Mouse (Mus musculus): ENCODE results near the gene Crls1.

Gene Crls1

GRCm38 (mm10) chr2:132846407-132847358, at the start of gene Crls1:
TSS of gene Crls1 (plus strand) at chr2:132846666.
- DNase-seq: peak; percentile 98 to 100

- no peak for DNase-seq
Observed at GRCm38 (mm10) chr2:132802976-132803375, 43.5 kb upstream of the Crls1 start.

DNA sequence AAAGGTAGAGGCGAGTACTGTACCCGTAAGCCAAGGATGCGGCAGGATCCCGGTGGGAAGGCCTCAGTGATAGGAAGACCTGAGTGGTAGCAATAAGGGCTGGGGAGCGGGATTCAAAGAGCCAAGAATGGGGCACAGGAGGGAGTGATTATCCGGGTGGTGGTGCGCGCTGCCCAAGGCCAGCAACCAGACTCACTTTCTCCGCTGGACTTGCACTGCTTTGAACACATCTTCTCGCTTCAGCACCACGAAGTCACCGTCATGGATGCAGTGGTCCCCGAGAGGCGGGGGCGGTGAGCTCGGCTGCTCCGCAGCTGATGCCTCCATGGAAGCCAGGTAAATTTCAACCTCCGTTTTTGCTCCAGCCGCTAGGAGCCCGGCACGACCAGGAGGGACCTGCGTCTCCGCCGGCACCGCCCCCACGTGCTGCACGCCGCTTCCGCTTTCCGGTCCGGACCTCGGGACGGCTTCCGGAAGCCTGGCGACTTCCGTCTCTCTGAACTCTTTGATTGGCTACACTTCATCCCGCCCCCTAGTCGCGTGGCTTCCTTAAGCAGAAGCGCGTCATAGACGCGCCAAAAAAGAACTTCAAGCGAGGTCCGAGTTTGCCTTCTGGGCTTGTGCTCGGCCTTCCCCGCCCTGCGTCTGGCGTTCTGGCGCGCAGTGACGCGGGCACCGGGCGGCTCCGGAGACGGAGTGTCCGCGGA, 30.7 kb upstream of the Crls1 start, which contains the start of the genes Trmt6 and Mcm8:
Trmt6 (minus strand) TSS at position 448 of the 707 bp plus-strand sequence.
Mcm8 (plus strand) TSS at position 534 of the 707 bp plus-strand sequence.
- DNase-seq: peak; percentile 93 to 94

DNA sequence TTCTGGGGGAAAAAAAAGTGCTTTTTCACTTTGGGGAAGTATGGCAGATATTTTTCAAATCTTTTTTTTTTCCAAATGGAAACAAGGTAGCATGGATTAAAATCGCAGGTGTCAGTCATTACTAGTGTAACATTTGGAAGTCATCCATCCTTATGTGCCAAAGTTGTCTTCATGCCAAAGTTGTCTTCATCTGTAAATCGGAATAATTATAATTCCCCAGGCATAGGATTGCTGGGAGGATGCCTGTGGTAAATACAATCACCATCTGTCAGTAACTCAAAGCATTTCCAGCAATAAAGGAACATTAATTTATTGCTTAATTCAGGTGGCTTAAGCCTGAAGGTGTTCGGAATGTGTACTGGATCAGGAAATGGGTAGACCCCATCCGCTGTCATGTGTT, 5.4 kb upstream of the Crls1 start:
- peak in 1 of 2 experiments; percentile 30 for DNase-seq

- DNase-seq: peak; percentile 8 to 18
Observed at GRCm38 (mm10) chr2:132847581-132847980, 1.1 kb downstream of the Crls1 start.

DNA sequence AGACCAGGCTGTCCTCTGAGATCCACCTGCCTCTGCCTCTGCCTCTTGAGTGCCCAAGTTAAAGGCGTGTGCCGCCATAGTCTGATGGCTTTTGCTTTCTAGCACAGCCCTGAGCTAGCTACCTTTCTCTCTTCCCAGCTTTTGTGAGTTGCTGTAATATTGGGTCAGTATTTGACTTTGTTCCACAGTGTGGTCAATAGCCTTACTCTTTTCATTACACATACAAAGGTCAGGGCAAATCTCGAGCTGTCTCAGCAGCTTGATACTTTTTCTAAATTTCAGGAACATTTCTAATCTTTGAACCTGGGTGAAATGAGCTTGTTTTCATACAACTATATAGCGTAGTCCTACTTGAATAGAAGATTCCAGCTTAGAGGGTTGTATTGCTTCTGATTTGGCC, 1.9 kb downstream of the Crls1 start:
- no peak for DNase-seq

DNA sequence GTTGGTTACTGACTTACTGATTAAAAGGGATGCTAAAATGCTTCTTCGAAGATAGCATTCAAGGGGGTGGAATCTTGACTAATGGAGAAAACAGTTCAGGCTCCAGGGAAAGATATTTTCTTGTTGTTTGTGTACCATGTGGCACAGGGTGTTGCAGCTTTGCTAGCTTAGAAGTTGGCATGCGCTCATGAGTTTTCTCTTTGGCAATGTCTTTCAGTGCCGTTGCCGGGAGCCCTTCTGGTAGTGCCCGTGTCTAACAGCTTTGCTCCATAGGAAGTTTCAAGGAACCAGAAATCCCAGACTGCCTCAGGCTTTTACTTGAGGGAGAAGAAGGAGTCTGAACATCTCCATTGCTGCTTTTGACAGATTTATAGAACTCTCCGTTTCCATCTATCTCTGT, 2.7 kb downstream of the Crls1 start:
- peak; percentile 35 to 44 for DNase-seq

- no peak for DNase-seq
Observed at GRCm38 (mm10) chr2:132853051-132853450, 6.6 kb downstream of the Crls1 start.

- no peak for DNase-seq
Observed at GRCm38 (mm10) chr2:132856333-132856732, 9.9 kb downstream of the Crls1 start.

GRCm38 (mm10) chr2:132860435-132860834, 14.0 kb downstream of the Crls1 start:
- DNase-seq: no peak

DNA sequence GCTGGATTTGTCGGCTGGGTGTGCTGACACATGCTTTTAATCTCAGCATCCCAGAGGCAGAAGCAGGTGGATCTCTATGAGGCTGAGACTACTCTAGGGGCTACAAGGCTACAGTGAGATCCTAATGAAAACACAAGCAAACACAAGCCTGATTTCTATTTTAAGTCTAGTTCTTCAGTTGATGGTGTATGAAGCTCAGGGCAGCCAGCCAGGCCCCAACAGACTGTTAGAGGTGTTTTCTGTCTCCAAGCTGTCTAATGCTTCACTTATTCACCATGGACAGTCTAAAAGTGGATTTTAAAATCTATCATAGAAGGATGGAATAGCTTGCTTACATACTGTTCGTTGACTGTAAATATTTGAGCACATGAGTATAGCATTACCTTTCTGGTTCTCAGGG, 15.0 kb downstream of the Crls1 start:
- DNase-seq: peak; percentile 58 to 61

- DNase-seq: no peak
Observed at GRCm38 (mm10) chr2:132863325-132863724, 16.9 kb downstream of the Crls1 start.

GRCm38 (mm10) chr2:132867521-132867920, 21.1 kb downstream of the Crls1 start:
- no peak for DNase-seq

- peak in 1 of 2 experiments; percentile 27 for DNase-seq
Observed at GRCm38 (mm10) chr2:132869682-132870081, 23.2 kb downstream of the Crls1 start.

DNA sequence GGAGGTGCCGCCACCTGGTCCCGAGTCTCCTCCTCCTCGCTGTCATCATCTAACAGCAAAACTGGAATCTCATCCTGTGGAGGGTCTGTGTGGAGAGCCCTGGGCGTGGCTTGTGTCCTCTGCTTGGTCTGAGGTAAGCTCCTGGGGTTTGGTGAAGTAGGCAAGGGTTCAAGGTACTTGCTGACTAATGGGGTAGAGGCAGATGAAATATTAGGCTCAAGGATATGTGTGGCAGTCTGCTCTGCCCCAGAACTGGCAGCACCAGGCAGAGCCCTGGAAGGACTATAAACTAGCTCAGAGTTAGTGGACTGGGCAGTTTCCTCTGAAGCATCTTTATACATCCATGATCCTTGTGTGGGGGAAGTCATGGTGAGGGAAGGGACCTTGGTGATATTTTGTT, 23.8 kb downstream of the Crls1 start:
- DNase-seq: no peak

- no peak for DNase-seq
Observed at GRCm38 (mm10) chr2:132871663-132872062, 25.2 kb downstream of the Crls1 start.

GRCm38 (mm10) chr2:132873657-132874326, 27.3 kb downstream of the Crls1 start:
- DNase-seq: no peak

DNA sequence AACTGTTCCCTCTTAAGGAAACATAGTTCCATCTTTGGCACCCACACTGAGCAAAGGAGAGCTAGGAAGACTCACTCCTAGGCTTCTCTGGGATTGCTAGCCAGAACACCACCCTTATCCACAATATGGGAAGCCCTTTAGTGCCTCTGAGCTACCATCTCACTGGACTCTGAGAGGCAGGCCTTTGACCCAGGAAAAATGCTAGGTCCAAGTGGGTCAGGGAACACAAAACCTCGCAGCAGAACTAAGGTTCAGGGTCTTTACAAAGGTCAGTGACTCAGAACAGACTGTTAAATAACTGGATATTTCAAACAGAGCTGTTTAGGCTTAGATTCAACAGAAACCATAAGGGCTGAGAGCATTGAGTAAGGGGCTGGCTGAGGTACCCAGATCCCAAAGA, 30.5 kb downstream of the Crls1 start:
- DNase-seq: no peak

DNA sequence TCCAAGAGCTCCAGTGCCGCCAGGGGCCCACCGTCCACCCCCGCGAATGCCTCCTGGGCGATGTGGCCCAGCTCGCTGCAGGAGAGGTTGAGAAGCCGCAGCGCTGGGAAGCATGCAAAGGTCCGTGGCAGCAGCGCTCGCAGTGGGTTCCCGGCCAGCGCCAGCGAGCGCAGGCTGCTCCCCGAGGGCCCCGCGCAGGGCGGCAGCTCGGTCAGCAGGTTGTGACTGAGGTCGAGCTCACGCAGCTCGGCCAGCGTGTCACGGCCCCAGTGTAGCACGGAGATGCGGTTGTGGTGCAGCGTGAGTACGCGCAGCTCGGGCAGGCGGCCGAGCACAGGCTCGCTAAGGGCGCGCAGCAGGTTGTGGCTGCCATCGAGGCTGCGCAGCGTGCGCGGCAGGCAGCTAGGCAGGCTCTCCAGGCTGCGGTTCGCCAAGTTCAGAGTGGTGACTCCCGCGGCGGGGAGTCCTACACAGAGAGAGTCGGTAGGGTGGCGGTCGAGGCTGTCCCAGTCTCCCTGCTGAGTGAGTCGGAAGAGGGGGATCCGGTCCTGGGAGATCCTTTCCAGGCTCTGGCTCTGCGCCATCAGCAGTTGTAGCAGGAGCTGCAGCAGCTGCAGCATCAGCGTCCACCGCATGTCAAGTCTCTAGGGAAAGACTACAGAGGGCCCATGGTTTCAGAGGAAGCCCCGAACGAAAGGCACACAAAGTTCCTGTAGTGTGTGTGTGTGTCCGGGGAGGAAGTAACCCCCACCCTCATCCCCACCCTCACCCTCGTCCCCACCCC, 33.0 kb downstream of the Crls1 start:
- DNase-seq: peak; percentile 36 to 57

- no peak for DNase-seq
Observed at GRCm38 (mm10) chr2:132880844-132881645, 34.6 kb downstream of the Crls1 start, which contains the start of gene Lrrn4. TSS of gene Lrrn4 (minus strand) at chr2:132880891.

GRCm38 (mm10) chr2:132884303-132884967, 38.0 kb downstream of the Crls1 start:
- DNase-seq: no peak

All from cerebellum, postnatal 14 days (tissue).